Mouse (Mus musculus) neural tube, embryonic 12.5 days (tissue): ENCODE results near the gene Myo5c. TPM values are rescaled to one million over a fixed set of nuclear protein-coding genes. Genes with fewer than 3 reads are reported as not detected.

Experiments
- ATAC-seq: fragments of 200-750 bp; cut with Nextera tagmentation; 2 replicates; pipeline ENCODE4 v1.8.0; 2017; ENCODE audit warnings: low read depth, mild to moderate bottlenecking, moderate TSS enrichment, moderate library complexity; ENCODE audit not compliant: low FRiP score
- H3K27ac ChIP-seq: fragments of 300-500 bp; sonication (generic); 2 replicates; pipeline ENCODE4 v1.5.1; 2016
- H3K27me3 ChIP-seq: fragments of 300-500 bp; sonication (generic); replicated peaks from 2 replicates; pipeline ENCODE4 v1.6.1; 2016; ENCODE audit warnings: mild to moderate bottlenecking
- H3K36me3 ChIP-seq: fragments of 300-500 bp; sonication (generic); 2 replicates; pipeline ENCODE4 v1.6.1; 2016; ENCODE audit warnings: mild to moderate bottlenecking
- H3K4me1 ChIP-seq: fragments of 300-500 bp; sonication (generic); 2 replicates; pipeline ENCODE4 v1.6.1; 2016
- H3K4me2 ChIP-seq: fragments of 300-500 bp; sonication (generic); replicated peaks from 2 replicates; pipeline ENCODE4 v1.6.1; 2016; ENCODE audit warnings: mild to moderate bottlenecking
- H3K4me3 ChIP-seq: fragments of 300-500 bp; sonication (generic); 2 replicates; pipeline ENCODE4 v1.5.1; 2016
- H3K9ac ChIP-seq: fragments of 300-500 bp; sonication (generic); 2 replicates; pipeline ENCODE4 v1.6.1; 2016; ENCODE audit warnings: mild to moderate bottlenecking
- H3K9me3 ChIP-seq: fragments of 300-500 bp; sonication (generic); 2 replicates; pipeline ENCODE4 v1.6.1; 2016; ENCODE audit warnings: mild to moderate bottlenecking
- WGBS: fragments of 180-500 bp; shearing (Covaris S2); methylation state at CpG from one replicate; pipeline ENCODE4 v1.1.7; 2016; 5-methylcytosine and 5-hydroxymethylcytosine counted together
- polyA plus RNA-seq: library from polyadenylated mRNA; unstranded; fragments of >200 nt; fragmentation: Nextera tagmentation; extraction: Ambion mirVana; gene quantifications from 2 replicates; pipeline ENCODE4 v1.2.1, GENCODE M21; 2016

The Myo5c gene
- polyA plus RNA-seq, 1 experiment from 2014 or later, result 0.32 TPM

- Histone ChIP-seq H3K4me1 (no peaks in the 10 kb centered on the region), H3K4me2 (no peak overlapping the region), H3K9ac (no peak overlapping the region), H3K27me3 (no peaks in the 10 kb centered on the region), H3K4me3 (no peak overlapping the region), H3K27ac (no peak overlapping the region), H3K36me3 (no peaks in the 10 kb centered on the region), H3K9me3 (no peaks in the 10 kb centered on the region)
- no peak for ATAC-seq
- WGBS, result 48% methylated on average over 4 of the region's 4 CpGs
Measured at GRCm38 (mm10) chr9:75289545-75289944, 57.7 kb downstream of the Myo5c start.

- ATAC-seq, result no peak
- H3K4me2 ChIP-seq, result no peak overlapping the region
- H3K4me1 ChIP-seq, result no peaks in the 10 kb centered on the region
- WGBS, result 76% methylated on average over 2 of the region's 2 CpGs
- H3K9me3 ChIP-seq, result no peaks in the 10 kb centered on the region
- H3K27ac ChIP-seq, result no peak overlapping the region
- no peak overlapping the region for H3K9ac ChIP-seq
- no peak overlapping the region for H3K4me3 ChIP-seq
- H3K27me3 ChIP-seq, result no peaks in the 10 kb centered on the region
- no peaks in the 10 kb centered on the region for H3K36me3 ChIP-seq
Measured at GRCm38 (mm10) chr9:75299342-75299741, 67.5 kb downstream of the Myo5c start.

- ATAC-seq, result no peak
- Histone ChIP-seq H3K4me3 (no peak overlapping the region), H3K27me3 (no peaks in the 10 kb centered on the region), H3K27ac (no peak overlapping the region), H3K4me1 (no peaks in the 10 kb centered on the region), H3K9me3 (no peaks in the 10 kb centered on the region), H3K4me2 (no peak overlapping the region), H3K36me3 (no peaks in the 10 kb centered on the region), H3K9ac (no peak overlapping the region)
- 82% methylated on average over 2 of the region's 2 CpGs for WGBS
Measured at GRCm38 (mm10) chr9:75303033-75303432, 71.2 kb downstream of the Myo5c start.

GRCm38 (mm10) chr9:75303701-75304261 lies 72.0 kb downstream of the Myo5c start:
- no peaks in the 10 kb centered on the region for H3K27me3 ChIP-seq
- H3K9me3 ChIP-seq, result no peaks in the 10 kb centered on the region
- 43% methylated on average over 16 of the region's 16 CpGs for WGBS
- H3K36me3 ChIP-seq, result no peaks in the 10 kb centered on the region
- no peak for ATAC-seq
- no peak overlapping the region for H3K9ac ChIP-seq
- H3K4me3 ChIP-seq, result no peak overlapping the region
- H3K4me2 ChIP-seq, result peak overlapping the region; percentile 16
- H3K27ac ChIP-seq, result no peak overlapping the region
- no peaks in the 10 kb centered on the region for H3K4me1 ChIP-seq

GRCm38 (mm10) chr9:75304286-75304685 lies 72.5 kb downstream of the Myo5c start:
- Histone ChIP-seq H3K9me3 (no peaks in the 10 kb centered on the region), H3K4me2 (peak overlapping the region; percentile 16), H3K4me3 (no peak overlapping the region), H3K27ac (no peak overlapping the region), H3K27me3 (no peaks in the 10 kb centered on the region), H3K4me1 (no peaks in the 10 kb centered on the region), H3K36me3 (no peaks in the 10 kb centered on the region), H3K9ac (no peak overlapping the region)
- ATAC-seq, result no peak
- 38% methylated on average over 7 of the region's 7 CpGs for WGBS

GRCm38 (mm10) chr9:75306126-75306898 lies 74.5 kb downstream of the Myo5c start, which contains the start of gene Gnb5:
Gnb5 (plus strand) TSS chr9:75306288.
- no peak for ATAC-seq
- Histone ChIP-seq H3K4me3 (no peak within 1 kb of the TSS), H3K27ac (no peak within 1 kb of the TSS), H3K9me3 (no peaks in the 10 kb centered on the region), H3K4me1 (no peaks in the 10 kb centered on the region), H3K9ac (no peak within 1 kb of the TSS), H3K4me2 (no peak within 1 kb of the TSS), H3K27me3 (no peaks in the 10 kb centered on the region), H3K36me3 (no peaks in the 10 kb centered on the region)
- WGBS, result 85% methylated on average over 11 of the region's 11 CpGs

GRCm38 (mm10) chr9:75307015-75307414 lies 75.2 kb downstream of the Myo5c start:
- Histone ChIP-seq H3K9me3 (no peaks in the 10 kb centered on the region), H3K27me3 (no peaks in the 10 kb centered on the region), H3K27ac (no peak overlapping the region), H3K4me2 (no peak overlapping the region), H3K36me3 (no peaks in the 10 kb centered on the region), H3K4me1 (no peaks in the 10 kb centered on the region), H3K9ac (no peak overlapping the region), H3K4me3 (no peak overlapping the region)
- 88% methylated on average over 5 of the region's 5 CpGs for WGBS
- ATAC-seq, result no peak

GRCm38 (mm10) chr9:75308621-75309020 lies 76.8 kb downstream of the Myo5c start:
- Histone ChIP-seq H3K4me3 (no peak overlapping the region), H3K4me2 (no peak overlapping the region), H3K9me3 (no peaks in the 10 kb centered on the region), H3K27me3 (no peaks in the 10 kb centered on the region), H3K27ac (no peak overlapping the region), H3K4me1 (peaks cover 4% of the 10 kb centered on the region), H3K9ac (no peak overlapping the region), H3K36me3 (no peaks in the 10 kb centered on the region)
- WGBS, result 69% methylated on average over 5 of the region's 5 CpGs
- no peak for ATAC-seq

- Histone ChIP-seq H3K4me2 (no peak overlapping the region), H3K27me3 (no peaks in the 10 kb centered on the region), H3K4me1 (peaks cover 22% of the 10 kb centered on the region), H3K9ac (no peak overlapping the region), H3K27ac (no peak overlapping the region), H3K9me3 (no peaks in the 10 kb centered on the region), H3K4me3 (no peak overlapping the region), H3K36me3 (no peaks in the 10 kb centered on the region)
- no peak for ATAC-seq
- 17% methylated on average over 4 of the region's 4 CpGs for WGBS
Measured at GRCm38 (mm10) chr9:75312008-75312407, 80.2 kb downstream of the Myo5c start.

GRCm38 (mm10) chr9:75313138-75313831 lies 81.5 kb downstream of the Myo5c start:
- peak overlapping the region; percentile 86 for H3K4me2 ChIP-seq
- H3K27ac ChIP-seq, result 0 out of 2 replicates have a peak overlapping the region, but pooled peaks have one; percentile 64
- peak overlapping the region; percentile 70; the same call in 1 of the 2 replicates for H3K4me3 ChIP-seq
- H3K27me3 ChIP-seq, result no peaks in the 10 kb centered on the region
- 33% methylated on average over 11 of the region's 11 CpGs for WGBS
- ATAC-seq, result peak; percentile 48
- H3K9me3 ChIP-seq, result no peaks in the 10 kb centered on the region
- no peaks in the 10 kb centered on the region for H3K36me3 ChIP-seq
- H3K4me1 ChIP-seq, result peaks cover 22% of the 10 kb centered on the region
- H3K9ac ChIP-seq, result peak overlapping the region; percentile 72

- peak; percentile 91 for ATAC-seq
- WGBS, result under 1% methylated on average over 51 of the region's 52 CpGs
- peak overlapping the region; percentile 64; the same call in 1 of the 2 replicates for H3K27ac ChIP-seq
- H3K4me3 ChIP-seq, result peak overlapping the region; percentile 70
- no peaks in the 10 kb centered on the region for H3K9me3 ChIP-seq
- no peaks in the 10 kb centered on the region for H3K27me3 ChIP-seq
- peak overlapping the region; percentile 86 for H3K4me2 ChIP-seq
- no peaks in the 10 kb centered on the region for H3K36me3 ChIP-seq
- H3K4me1 ChIP-seq, result peaks cover 22% of the 10 kb centered on the region
- H3K9ac ChIP-seq, result peak overlapping the region; percentile 72
Measured at GRCm38 (mm10) chr9:75313832-75314516, 82.2 kb downstream of the Myo5c start.
